Mouse (Mus musculus) left cerebral cortex, adult 18-20 months (tissue): ENCODE data around the gene Erbb3. TPM values are rescaled to one million over a fixed set of nuclear protein-coding genes. Genes with fewer than 3 reads are reported as not detected.
A peak's percentile ranks its signal among the peaks of the same experiment; 100 is the strongest.
"Not testable (repeated sequence)": the region's sequence is repeated elsewhere in the genome, so short reads cannot be mapped to it uniquely, and the experiment has no call there.

Source experiments
- DNase-seq, 2 experiments: peaks; one replicate each; pipeline ENCODE4 v3.0.0; 2021 to 2022; ENCODE audit warnings: low spot score in 2 of 2, mixed read lengths in 1 of 2
- total RNA-seq, 2 experiments: library from RNA; stranded (reverse); gene quantifications; 2 replicates each; pipeline ENCODE4 v1.2.3; 2021

Gene Erbb3
- total RNA-seq, 2 experiments from 2014 or later, result 5.1 to 5.2 TPM

- DNase-seq, result peak in 1 of 2 experiments; percentile 26
Observed at GRCm38 (mm10) chr10:128565206-128565787, 24.2 kb downstream of the Erbb3 start.

GRCm38 (mm10) chr10:128563544-128563943, 25.9 kb downstream of the Erbb3 start:
- no peak for DNase-seq

GRCm38 (mm10) chr10:128556963-128557362, 32.5 kb downstream of the Erbb3 start:
- DNase-seq, result no peak

- no peak for DNase-seq
Observed at GRCm38 (mm10) chr10:128556286-128556685, 33.2 kb downstream of the Erbb3 start.

DNA sequence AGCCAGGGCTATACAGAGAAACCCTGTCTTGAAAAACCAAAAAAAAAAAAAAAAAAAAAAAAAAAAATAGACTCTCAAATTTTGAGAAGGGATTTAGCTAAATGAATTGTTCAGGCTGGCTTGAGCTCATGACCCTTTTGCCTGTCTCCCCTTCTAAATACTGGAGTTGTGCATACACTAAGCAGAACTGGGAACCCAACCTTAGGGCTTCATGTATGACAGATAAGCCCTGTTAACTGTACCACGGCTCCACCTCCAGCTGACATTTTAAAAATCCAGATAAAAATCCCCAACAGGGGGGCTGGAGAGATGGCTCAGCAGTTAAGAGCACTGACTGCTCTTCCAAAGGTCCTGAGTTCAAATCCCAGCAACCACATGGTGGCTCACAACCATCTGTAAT, 33.9 kb downstream of the Erbb3 start:
- DNase-seq, result not testable (repeated sequence)

DNA sequence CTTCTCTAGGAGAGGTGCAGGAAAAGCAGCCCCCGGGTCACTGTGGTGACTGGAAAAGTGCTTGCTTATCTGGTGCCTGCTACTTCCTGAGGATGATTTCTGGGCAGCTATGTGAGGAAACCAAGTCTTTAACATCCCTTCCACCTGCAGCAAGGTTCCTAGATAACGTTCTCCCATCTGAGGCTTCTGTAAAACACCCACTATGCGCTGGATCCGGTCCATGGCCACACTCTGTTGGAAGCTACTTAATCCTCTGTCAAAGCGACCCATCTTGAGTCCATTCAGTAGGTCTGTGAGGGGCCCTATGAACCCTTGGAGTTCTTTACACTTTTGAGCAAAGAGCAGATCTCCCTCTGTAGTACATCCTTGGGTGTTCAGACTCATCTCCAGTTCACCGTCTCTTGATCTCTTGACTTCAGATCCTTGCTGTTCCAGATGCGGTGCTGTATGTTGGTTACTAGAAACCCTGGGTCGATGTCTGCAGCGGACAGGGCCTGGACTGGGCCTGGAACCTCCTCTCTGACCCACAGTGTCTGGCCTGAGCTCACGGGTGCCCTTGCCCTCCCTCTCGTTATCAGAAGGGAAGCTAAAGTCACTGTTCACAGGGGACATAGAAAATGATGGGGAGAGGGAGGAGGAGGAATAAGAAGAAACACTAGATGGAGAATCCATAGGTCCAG, 39.2 kb downstream of the Erbb3 start:
- not testable (repeated sequence) for DNase-seq

GRCm38 (mm10) chr10:128549682-128550057, 39.8 kb downstream of the Erbb3 start:
- DNase-seq, result not testable (repeated sequence)

- peak; percentile 84 to 90 for DNase-seq
Observed at GRCm38 (mm10) chr10:128548947-128549681, 40.3 kb downstream of the Erbb3 start, which contains the start of gene Rpl41. Gene Rpl41, minus strand, starts transcription at chr10:128549305.

- peak in 1 of 2 experiments; percentile 40 for DNase-seq
Observed at GRCm38 (mm10) chr10:128548051-128548791, 41.2 kb downstream of the Erbb3 start.

DNA sequence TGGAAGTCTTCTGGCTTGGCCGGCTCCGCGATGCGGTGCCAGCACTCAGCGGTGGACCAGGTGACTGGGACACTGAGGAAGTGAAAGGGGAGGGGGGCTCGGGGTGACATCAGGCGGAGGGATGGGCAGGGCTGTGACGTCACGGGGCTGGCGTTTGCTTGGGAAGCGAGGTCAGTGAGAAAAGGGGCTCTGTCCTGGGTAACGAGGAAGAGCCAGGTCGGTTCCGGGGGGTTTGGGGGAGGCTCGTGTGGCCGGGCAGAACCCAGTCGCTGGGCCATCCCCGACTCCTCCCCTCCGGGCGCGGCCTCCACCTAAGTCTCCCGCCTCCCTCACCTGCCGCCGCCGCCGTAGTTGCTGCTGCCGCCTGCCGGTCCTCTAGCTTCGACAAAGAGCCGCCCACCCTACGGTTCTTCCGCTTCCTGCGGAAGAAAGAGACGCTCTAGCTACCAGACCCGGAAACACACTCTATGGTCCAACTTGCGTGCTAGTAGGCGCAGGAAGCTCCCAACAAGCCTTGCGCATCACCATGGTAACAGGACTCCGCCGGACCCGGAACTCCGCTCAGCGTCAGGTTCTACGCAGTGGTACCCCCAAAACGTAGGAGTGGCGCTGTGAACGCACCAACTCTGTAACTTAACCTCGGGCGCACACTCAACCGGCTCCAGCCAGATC, 42.0 kb downstream of the Erbb3 start, which contains the start of gene Zc3h10:
Gene Zc3h10, minus strand, starts transcription at position 414 of the 672 bp plus-strand sequence.
- peak; percentile 95 for DNase-seq

- DNase-seq, result no peak
Observed at GRCm38 (mm10) chr10:128546787-128547186, 42.7 kb downstream of the Erbb3 start.

GRCm38 (mm10) chr10:128546361-128546760, 43.1 kb downstream of the Erbb3 start:
- DNase-seq, result no peak

DNA sequence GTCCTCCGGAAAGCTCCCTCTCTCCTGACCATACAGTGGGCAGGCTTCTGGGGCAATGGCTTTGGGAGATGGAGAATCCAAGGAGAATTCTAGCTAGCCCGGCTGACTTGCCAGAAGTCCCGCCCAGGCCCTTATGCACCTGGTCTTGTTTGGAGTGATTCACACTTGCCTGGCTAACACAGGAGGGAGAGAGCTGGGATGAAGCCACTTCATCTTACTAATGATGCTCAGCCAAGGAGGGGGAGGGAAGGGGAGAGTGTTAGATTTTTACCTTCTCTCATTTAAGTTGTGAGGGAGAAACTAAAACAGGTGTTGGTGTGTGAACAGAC, 43.9 kb downstream of the Erbb3 start:
- DNase-seq, result no peak

DNA sequence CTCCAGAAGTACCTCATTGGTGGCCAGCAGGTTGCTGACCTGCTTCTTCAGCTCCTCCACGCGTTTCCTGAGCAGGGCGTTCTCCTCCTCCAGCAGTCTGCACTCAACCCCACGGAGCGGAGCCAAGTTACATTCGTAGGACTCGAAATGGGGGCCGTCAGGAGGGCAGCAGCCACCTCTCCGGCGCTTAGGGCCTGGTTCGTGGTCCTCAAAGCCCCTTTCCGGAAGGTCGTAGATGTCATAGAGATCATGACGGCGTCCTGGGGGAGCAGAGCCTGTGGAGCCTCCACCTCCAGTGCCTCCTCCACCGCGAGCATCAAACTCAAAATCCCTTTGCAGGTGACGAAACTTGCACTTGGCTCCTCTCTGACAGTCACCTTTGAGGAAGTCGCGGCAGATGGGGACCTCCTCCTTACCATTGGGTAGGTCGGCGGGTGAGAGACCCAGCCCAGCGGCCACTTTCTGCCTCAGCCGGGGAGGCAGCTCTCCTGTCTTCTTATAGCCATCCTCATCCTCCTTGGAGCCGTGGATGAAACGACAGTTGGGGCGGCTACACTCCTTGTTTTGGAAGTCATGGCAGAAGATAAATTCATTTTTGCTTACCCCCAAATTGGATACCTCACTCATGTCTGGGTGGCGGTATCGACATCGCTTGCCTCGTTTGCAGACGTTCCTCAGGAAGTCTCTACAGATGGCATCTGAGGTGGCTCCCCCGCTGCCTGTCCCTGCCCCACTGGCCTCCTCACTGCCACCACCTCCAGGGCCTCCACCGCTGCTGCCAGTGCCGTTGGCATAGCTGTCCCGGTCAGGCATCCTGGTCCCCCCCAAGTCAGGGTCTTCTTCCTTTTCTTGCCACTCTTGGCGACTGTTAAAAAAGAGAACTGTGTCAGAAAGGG, 44.5 kb downstream of the Erbb3 start:
- no peak for DNase-seq

- DNase-seq, result no peak
Observed at GRCm38 (mm10) chr10:128544151-128544657, 45.2 kb downstream of the Erbb3 start.

GRCm38 (mm10) chr10:128543100-128543499, 46.4 kb downstream of the Erbb3 start:
- no peak for DNase-seq

DNA sequence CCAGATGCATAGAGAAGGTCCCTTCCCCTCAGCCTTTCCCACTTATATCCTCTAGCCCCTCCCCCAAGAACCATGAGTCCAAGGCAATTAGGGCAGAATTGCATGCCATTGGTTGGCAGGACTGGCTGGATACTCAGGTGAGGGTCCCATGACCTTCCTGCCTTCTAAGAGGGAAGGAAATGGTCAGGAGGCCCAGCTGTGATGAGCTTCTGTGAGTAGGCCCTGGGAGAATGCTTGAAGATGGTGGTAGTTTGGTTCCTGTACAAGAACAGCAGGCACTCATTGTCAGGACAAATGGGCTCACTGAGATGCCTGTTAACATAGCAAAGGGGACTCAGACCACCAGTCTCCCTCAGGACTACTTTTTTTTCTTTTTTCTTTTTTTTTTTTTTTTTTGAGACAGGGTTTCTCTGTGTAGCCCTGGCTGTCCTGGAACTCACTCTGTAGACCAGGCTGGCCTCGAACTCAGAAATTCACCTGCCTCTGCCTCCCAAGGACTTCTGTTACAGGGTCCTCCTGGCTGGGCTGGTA, 51.0 kb downstream of the Erbb3 start:
- DNase-seq, result no peak

- DNase-seq, result peak; percentile 86 to 87
Observed at GRCm38 (mm10) chr10:128536266-128536940, 53.0 kb downstream of the Erbb3 start.
